Mouse (Mus musculus): ENCODE measurements at regions not wholly inside any gene's neighbourhood (a gene's known extent, or its start where the extent isn't known, plus 50 kb on each side); places are given as distances from the start of the nearest gene placed in this dataset.

DNA sequence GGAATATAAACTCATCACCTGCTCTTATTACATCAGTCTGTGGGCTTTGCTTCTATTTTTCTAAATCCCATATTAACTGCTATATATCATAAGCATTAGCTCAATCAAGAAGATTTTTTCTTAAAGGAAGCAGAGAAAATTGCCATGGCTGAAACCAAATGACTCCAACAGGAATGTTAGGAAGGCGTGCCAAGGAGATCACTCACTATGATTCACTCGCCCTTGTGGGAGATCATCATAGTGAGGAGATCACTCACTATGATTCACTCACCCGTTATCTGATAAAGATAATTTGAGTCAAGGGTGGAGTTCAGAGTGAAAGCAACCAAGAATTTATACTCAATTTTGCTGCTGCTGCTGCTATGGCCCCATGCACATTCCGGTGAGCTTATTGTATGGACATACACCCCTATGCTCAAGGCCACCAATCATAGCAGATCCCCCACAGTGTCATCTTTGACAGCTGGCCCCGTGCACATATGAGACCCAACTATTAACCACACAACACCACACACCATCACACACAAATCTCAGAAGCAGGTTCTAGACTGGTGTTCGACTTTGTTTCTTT is 63.8 kb upstream of the Fer start:
- no peak for DNase-seq (ENCODE audit: low spot score in 2 of 2)

GRCm38 (mm10) chr17:63801411-63801810 is 61.5 kb upstream of the Fer start:
- no peak for DNase-seq (ENCODE audit: low spot score in 2 of 2)

GRCm38 (mm10) chr17:63802846-63803245 is 60.0 kb upstream of the Fer start:
- no peak for DNase-seq (ENCODE audit: low spot score in 2 of 2)

GRCm38 (mm10) chr17:63803599-63803998 is 59.3 kb upstream of the Fer start:
- peak; percentile 10 to 17 for DNase-seq (ENCODE audit: low spot score in 2 of 2)

- DNase-seq (ENCODE audit: low spot score in 2 of 2): no peak
Measured at GRCm38 (mm10) chr17:63804416-63804815, 58.4 kb upstream of the Fer start.

DNA sequence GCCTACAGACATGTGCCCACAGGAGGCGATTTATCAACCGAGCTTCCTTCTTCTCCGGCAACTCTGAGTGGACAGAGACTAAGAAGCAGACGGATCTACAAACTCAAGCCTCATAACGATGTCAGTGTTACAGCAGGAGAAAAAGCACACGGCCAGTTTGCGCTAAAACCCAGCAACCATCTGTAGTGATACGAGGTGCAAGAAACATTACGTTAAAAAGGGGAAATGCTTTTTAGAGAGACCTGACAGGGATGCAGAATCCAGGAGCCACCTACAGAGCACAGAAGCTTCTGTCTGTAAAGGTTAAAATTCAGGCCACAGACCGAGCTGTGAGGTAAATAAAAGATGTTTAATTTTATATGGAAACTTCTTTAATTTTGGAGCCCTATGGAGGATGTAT is 56.5 kb upstream of the Fer start:
- DNase-seq (ENCODE audit: low spot score in 2 of 2): no peak

DNA sequence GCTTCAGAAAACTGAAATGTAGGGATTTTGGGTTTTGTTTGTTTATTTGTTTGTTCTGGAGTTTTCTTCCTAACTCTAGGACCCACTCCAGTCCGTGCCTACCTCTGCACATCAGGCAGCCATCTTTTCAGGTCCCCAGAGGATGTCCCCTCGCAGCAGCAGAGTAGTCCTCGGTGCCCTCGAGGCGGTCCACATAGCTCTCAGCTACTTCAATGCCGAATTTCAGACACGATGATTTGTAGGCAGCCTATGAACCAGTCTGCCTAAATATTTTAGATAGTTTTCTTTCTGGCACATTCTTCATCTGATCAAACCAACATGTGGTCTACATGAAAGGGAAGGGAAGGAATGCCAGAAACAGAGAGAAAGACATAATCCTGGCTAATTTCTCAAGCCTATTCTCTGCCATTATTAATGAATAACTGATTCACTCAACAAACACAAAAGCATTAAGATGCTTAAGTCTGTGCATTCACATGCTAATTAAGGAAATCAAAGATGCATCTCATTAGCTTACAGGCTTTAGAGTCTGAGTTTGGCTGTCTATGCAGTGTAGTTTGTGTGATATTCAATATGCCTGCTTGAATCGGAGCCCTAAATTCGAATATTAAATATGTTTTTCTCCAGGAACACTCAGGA is 55.2 kb upstream of the Fer start:
- DNase-seq (ENCODE audit: low spot score in 2 of 2): no peak

DNA sequence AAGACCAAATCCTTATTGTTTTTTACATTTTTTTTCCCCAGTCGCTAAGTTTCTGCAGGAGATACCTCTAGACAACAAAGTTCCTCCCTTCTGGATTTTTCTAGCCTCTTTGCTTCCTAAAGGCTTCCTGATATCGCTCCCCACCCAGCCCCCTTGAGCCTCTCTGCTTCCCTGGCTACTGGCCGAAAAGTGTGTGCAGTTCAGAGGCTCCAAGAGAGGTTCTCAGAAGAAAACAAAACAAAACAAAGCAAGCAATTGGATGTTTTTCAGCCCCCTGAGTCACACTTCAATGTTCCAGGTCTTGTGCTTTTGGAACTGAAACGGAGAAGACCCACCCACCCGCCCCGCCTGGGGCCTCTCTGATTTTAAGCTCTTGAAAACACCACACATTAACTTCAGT is 54.1 kb upstream of the Fer start:
- DNase-seq (ENCODE audit: low spot score in 2 of 2): no peak

GRCm38 (mm10) chr17:63811246-63811785 is 51.5 kb upstream of the Fer start:
- no peak for DNase-seq (ENCODE audit: low spot score in 2 of 2)

DNA sequence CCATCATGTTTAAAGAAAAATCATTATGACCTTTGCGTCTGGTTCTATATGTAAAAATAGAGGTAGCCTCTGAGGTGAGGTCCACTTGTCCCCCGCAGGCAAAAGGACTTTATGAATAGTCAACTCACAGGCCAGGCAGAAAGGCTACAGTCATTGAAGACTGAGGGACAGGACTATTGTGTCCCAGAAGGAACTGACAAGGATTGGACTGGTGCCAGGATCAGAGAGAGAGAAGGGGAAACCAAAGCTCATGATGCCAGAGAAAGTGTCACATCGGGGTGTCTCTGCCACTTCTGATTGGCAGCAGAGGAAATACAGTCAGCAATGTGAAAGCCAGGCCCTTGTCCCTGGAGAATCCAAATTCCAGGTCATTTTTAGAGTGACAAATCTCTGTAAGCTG is 50.3 kb upstream of the Fer start:
- DNase-seq (ENCODE audit: low spot score in 2 of 2): no peak
